Mouse (Mus musculus): ENCODE measurements around the gene Ank3.

Ank3 gene

DNA sequence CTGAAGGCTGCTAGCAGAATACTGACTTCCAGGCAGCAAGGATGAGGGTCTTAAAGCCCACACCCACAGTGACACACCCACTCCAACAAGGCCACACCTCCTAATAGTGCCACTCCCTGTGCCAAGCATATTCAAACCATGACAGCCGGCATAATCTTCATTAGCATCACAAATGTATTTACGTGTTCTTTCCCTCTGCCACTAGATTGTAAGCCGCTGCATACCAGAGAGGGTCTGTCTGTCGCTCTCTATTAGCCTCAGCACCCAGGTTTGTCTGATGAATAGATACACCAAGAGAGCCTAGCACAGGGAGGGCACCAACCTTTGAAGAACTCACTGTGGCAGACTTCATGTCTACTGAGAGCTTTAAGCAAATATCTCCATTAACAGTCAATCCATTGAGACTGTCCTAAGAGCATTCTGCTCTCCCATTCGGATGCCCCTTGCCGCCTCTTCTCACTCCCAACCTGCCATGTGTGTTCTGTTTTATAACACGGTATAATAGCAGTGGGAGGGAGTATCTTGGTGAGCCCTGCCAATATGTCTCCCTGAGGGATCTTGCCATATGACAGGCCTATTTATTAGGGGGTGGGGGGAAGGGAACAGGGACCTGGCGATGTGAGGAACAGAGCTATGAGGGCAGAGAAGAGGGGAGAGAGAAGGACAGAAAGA, 668.1 kb downstream of the Ank3 start:
- DNase-seq (ENCODE audit: low spot score) = no peak

DNA sequence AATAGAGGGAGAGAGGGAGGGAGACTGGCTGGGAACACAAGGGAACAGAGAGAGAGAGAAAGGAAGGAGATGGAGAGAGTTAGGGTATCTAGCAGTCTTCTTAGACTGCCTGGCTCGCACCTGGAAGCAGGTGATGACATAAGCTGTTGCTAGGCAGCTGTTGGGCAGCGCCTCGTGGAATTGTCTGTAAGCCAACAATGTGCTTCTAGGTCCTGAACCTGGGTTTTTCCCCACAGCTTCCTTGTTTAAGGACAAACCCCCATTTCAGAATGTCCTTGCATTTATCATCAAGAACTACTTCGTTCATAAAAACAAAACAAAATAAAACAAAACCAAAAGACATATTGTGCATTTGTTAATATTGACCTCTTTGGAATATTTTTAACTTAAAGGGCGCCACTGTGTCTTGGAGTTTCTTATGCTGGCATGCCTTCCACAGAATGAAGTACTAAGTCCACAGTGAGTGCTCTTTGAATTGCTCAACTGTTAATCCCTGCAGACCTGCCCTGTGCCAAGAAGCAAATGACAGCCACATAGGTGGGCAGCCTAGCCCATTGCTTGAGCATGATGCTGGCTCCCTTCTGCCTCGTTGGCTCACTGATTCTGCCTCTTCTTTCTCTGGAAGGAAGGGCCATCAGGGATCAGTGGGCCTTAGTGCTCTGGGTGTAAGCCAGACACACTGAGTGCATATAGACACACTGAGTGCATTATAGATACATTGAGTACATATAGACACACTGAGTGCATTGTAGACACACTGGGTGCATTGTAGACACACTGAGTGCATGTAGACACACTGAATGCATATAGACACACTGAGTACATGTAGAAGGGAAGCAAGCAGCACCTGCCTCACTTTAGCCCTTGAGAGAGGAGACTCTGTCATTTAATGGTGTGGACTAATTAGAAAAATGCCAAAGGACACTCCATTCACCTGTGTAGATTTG, 668.9 kb downstream of the Ank3 start:
- no peak for DNase-seq (ENCODE audit: low spot score)

DNA sequence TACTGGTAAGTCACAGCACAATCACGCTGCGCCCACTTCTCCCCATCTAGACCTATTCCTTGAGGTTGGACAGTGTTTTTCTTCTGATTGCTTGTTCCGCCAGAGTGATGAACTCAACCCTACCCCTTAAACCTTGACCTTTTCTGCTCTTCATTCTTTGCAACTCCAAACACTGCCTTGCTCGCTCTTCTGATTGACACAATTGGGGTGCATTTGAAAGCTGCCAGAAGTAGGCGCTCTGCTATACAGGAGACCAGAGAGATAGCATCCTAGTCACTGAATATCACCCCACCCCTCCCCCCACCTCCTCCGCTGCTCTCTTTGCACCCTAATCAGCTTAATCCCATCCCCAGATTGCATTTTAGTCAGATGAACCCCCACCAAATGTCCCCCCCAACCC, 670.7 kb downstream of the Ank3 start:
- no peak for DNase-seq (ENCODE audit: low spot score)

- DNase-seq (ENCODE audit: low spot score) = no peak
Measured at GRCm38 (mm10) chr10:70071334-70071733, 672.8 kb downstream of the Ank3 start.
